28 mouse cellular contexts compared by ENCODE assay signal in genomic region chr5:53566485-53567083, GRCm38 (mm10).
DNase-seq lines count a peak whose midpoint lies in the region; ATAC-seq and TF ChIP-seq lines count a peak whose summit lies in the region.
"Had no signal": no experiment of that assay in that cellular context is flagged by ENCODE, and none has a peak within 500 bp of the region (broad histone marks: within the 10 kb centered on the region; RNA-seq: fewer than 3 reads in every experiment).

No protein-coding gene starts in this region.

- no peak overlapping the region for H3K4me2 ChIP-seq in hindbrain, embryonic 14.5 days (replicated peaks)
- H3K4me2 ChIP-seq: forebrain, embryonic 12.5 days; heart, embryonic 15.5 days; limb, embryonic 13.5 days; liver, embryonic 11.5 days; lung, embryonic 15.5 days; midbrain, embryonic 15.5 days; neural tube, embryonic 12.5 days had no signal

- no peaks in the 10 kb centered on the region for H3K9me3 ChIP-seq in ES-E14 (ENCODE audit: control insufficient read depth, insufficient read depth, low read depth, low read length)
- no peaks in the 10 kb centered on the region for H3K9me3 ChIP-seq in hindbrain, embryonic 14.5 days (ENCODE audit: control insufficient read depth, low read length)
- H3K9me3 ChIP-seq: forebrain, embryonic 12.5 days; heart, embryonic 10.5 days; heart, embryonic 15.5 days; limb, embryonic 13.5 days; lung, embryonic 15.5 days; midbrain, embryonic 10.5 days; midbrain, embryonic 15.5 days; neural tube, embryonic 12.5 days had no signal

- H3K36me3 ChIP-seq in thymus, adult 2 months (ENCODE audit: control insufficient read depth, insufficient read depth, low read length), result no peaks in the 10 kb centered on the region
- peaks cover 21% of the 10 kb centered on the region for H3K36me3 ChIP-seq in ES-E14 (ENCODE audit: control insufficient read depth, insufficient read depth, low read length, poor library complexity, severe bottlenecking)
- H3K36me3 ChIP-seq in hindbrain, embryonic 14.5 days (replicated peaks; ENCODE audit: control insufficient read depth, insufficient read depth), result no peaks in the 10 kb centered on the region
- H3K36me3 ChIP-seq: forebrain, embryonic 12.5 days; heart, embryonic 10.5 days; heart, embryonic 15.5 days; limb, embryonic 13.5 days; lung, embryonic 15.5 days; midbrain, embryonic 10.5 days; midbrain, embryonic 15.5 days; neural tube, embryonic 12.5 days had no signal

- WGBS in thymus, adult 2 months, result 41% methylated on average over 15 of the region's 15 CpGs
- WGBS in hindbrain, embryonic 14.5 days, result 93% methylated on average over 15 of the region's 15 CpGs

- ATAC-seq in hindbrain, embryonic 14.5 days (ENCODE audit: low FRiP score), result no peak
- ATAC-seq: midbrain, embryonic 15.5 days; Patski had no signal

- H3K9ac ChIP-seq in ES-E14 (ENCODE audit: insufficient read depth, low read depth, low read length, poor library complexity, severe bottlenecking), result peak overlapping the region; percentile 28; the same call in 1 of the 2 replicates
- no peak overlapping the region for H3K9ac ChIP-seq in hindbrain, embryonic 14.5 days
- H3K9ac ChIP-seq: forebrain, embryonic 12.5 days; heart, embryonic 15.5 days; limb, embryonic 13.5 days; lung, embryonic 15.5 days; midbrain, embryonic 15.5 days; neural tube, embryonic 12.5 days had no signal

- 0 out of 2 replicates have a peak overlapping the region, but pooled peaks have one; percentile 15 for H3K27ac ChIP-seq in thymus, adult 2 months (ENCODE audit: control insufficient read depth, insufficient read depth, low read length)
- no peak overlapping the region for H3K27ac ChIP-seq in ES-E14 (ENCODE audit: insufficient read depth, low read depth, low read length, poor library complexity, severe bottlenecking)
- H3K27ac ChIP-seq in hindbrain, embryonic 14.5 days, result no peak overlapping the region
- H3K27ac ChIP-seq: forebrain, embryonic 12.5 days; heart, embryonic 10.5 days; heart, embryonic 15.5 days; left cerebral cortex, adult 2 months; limb, embryonic 13.5 days; midbrain, embryonic 10.5 days; midbrain, embryonic 15.5 days; neural tube, embryonic 12.5 days had no signal

- no peak for TF ChIP-seq CTCF in thymus, adult 2 months (IDR thresholded peaks at IDR 0.05; ENCODE audit: borderline replicate concordance, control insufficient read depth, extremely low read depth, insufficient read depth, low read length, poor library complexity)

- no peak for DNase-seq in thymus, adult 2 months
- no peak for DNase-seq in thymus, postnatal 36 days
- DNase-seq in ES-E14 (ENCODE audit: low read depth, low spot score), result no peak
- DNase-seq in naive thymus-derived CD4-positive, alpha-beta T cell, adult 2 months (ENCODE audit: low read depth), result peak; percentile 63
- no peak for DNase-seq in left cerebral cortex, adult 8-10 months (ENCODE audit: low spot score in 2 of 2)
- DNase-seq in embryo, embryonic 11 days, result no peak
- no peak for DNase-seq in retina, embryonic 14.5 days (ENCODE audit: low spot score)
- DNase-seq in hindbrain, embryonic 14.5 days (ENCODE audit: low spot score), result no peak
- DNase-seq: adrenal gland, postnatal 25 days; cerebellum, adult 18-20 months; cerebellum, postnatal 10 days; gastrocnemius, postnatal 14 days; kidney, adult 11 months; kidney, postnatal 14 days; retina, postnatal 1 day; right cerebral cortex, postnatal 14 days had no signal

- H3K4me3 ChIP-seq in thymus, adult 2 months (ENCODE audit: control insufficient read depth, insufficient read depth, low read length), result peak overlapping the region; percentile 23
- H3K4me3 ChIP-seq in ES-E14 (ENCODE audit: insufficient read depth in 1 of 2, low read depth in 1 of 2, low read length in 2 of 2, poor library complexity in 1 of 2, severe bottlenecking in 1 of 2), result peak overlapping the region; percentile 15 to 29; a peak in 2 of 4 replicates
- no peak overlapping the region for H3K4me3 ChIP-seq in hindbrain, embryonic 14.5 days (replicated peaks; ENCODE audit: low read length)
- H3K4me3 ChIP-seq: erythroblast, embryonic 14.5 days; forebrain, embryonic 12.5 days; heart, embryonic 10.5 days; heart, embryonic 15.5 days; left cerebral cortex, adult 2 months; limb, embryonic 13.5 days; lung, embryonic 15.5 days; midbrain, embryonic 10.5 days; midbrain, embryonic 15.5 days; neural tube, embryonic 12.5 days had no signal

- peaks cover 7% of the 10 kb centered on the region for H3K4me1 ChIP-seq in thymus, adult 2 months (replicated peaks; ENCODE audit: control insufficient read depth, insufficient read depth, low read length)
- H3K4me1 ChIP-seq in ES-E14 (ENCODE audit: control insufficient read depth in 2 of 2, insufficient read depth in 2 of 2, low read length in 2 of 2, poor library complexity in 1 of 2), result peaks cover 12 to 27% of the 10 kb centered on the region in 2 experiments
- H3K4me1 ChIP-seq in hindbrain, embryonic 14.5 days (replicated peaks; ENCODE audit: control insufficient read depth, insufficient read depth, low read length), result no peaks in the 10 kb centered on the region
- H3K4me1 ChIP-seq: forebrain, embryonic 12.5 days; heart, embryonic 10.5 days; heart, embryonic 15.5 days; midbrain, embryonic 10.5 days; midbrain, embryonic 15.5 days; neural tube, embryonic 12.5 days had no signal

- in situ Hi-C loops in ES-E14 (cut with MboI; ENCODE audit: low sequenced_read_pairs in 2 of 2, unreplicated experiment in 2 of 2), result no loop called here

- TF ChIP-seq POLR2A in thymus, adult 2 months (IDR thresholded peaks at IDR 0.05; ENCODE audit: control insufficient read depth, extremely low read depth, insufficient read depth, low read length, poor library complexity), result 0 out of 2 replicates have a peak, but pooled peaks have one; percentile 20

- no peaks in the 10 kb centered on the region for H3K27me3 ChIP-seq in thymus, adult 2 months (ENCODE audit: control insufficient read depth, insufficient read depth, low read length)
- H3K27me3 ChIP-seq in hindbrain, embryonic 14.5 days (ENCODE audit: control insufficient read depth, insufficient read depth, low read length), result no peaks in the 10 kb centered on the region
- H3K27me3 ChIP-seq: forebrain, embryonic 12.5 days; heart, embryonic 15.5 days; limb, embryonic 13.5 days; lung, embryonic 15.5 days; midbrain, embryonic 15.5 days; neural tube, embryonic 12.5 days; Patski had no signal

TF ChIP-seq in ES-E14, 5 proteins besides CTCF, POLR2A, EP300 and RAD21:
- TF ChIP-seq ZNF384 (IDR thresholded peaks at IDR 0.05; ENCODE audit: low read depth, low read length) (no peak), HCFC1 (IDR thresholded peaks at IDR 0.05; ENCODE audit: borderline replicate concordance, insufficient read depth, low read length) (no peak), ZC3H11A (IDR thresholded peaks at IDR 0.05; ENCODE audit: borderline replicate concordance, low read depth, low read length) (no peak), MAFK (IDR thresholded peaks at IDR 0.05; ENCODE audit: insufficient read depth, low read depth, low read length) (no peak), CHD2 (IDR thresholded peaks at IDR 0.05; ENCODE audit: low read depth, low read length) (no peak)
